Mouse (Mus musculus) intestine, postnatal 0 days (tissue): ENCODE results near the gene Gm12355. TPM values are rescaled to one million over a fixed set of nuclear protein-coding genes. Genes with fewer than 3 reads are reported as not detected.

Experiments
- ATAC-seq: fragments of 200-750 bp; cut with Nextera tagmentation; 2 replicates; pipeline ENCODE4 v1.8.0; 2017; ENCODE audit warnings: mild to moderate bottlenecking, moderate TSS enrichment, moderate library complexity
- H3K27ac ChIP-seq: fragments of 300-500 bp; sonication (generic); 2 replicates; pipeline ENCODE4 v1.5.1; 2014; ENCODE audit warnings: mild to moderate bottlenecking, low read depth, low read length, moderate library complexity
- H3K27me3 ChIP-seq: fragments of 300-500 bp; sonication (generic); replicated peaks from 2 replicates; pipeline ENCODE4 v1.6.1; 2014; ENCODE audit warnings: low read length, mixed read lengths; ENCODE audit not compliant: control insufficient read depth, insufficient read depth
- H3K36me3 ChIP-seq: fragments of 300-500 bp; sonication (generic); 2 replicates; pipeline ENCODE4 v1.6.1; 2014; ENCODE audit warnings: mild to moderate bottlenecking, moderate library complexity; ENCODE audit not compliant: control insufficient read depth, insufficient read depth
- H3K4me1 ChIP-seq: fragments of 300-500 bp; sonication (generic); replicated peaks from 2 replicates; pipeline ENCODE4 v1.6.1; 2014; ENCODE audit warnings: antibody characterized with exemption, low read length, mixed read lengths; ENCODE audit not compliant: control insufficient read depth, insufficient read depth
- H3K4me2 ChIP-seq: fragments of 300-500 bp; sonication (generic); replicated peaks from 2 replicates; pipeline ENCODE4 v1.6.1; 2014; ENCODE audit warnings: low read depth, mild to moderate bottlenecking, moderate library complexity
- H3K4me3 ChIP-seq: fragments of 300-500 bp; sonication (generic); 2 replicates; pipeline ENCODE4 v1.5.1; 2014; ENCODE audit warnings: low read depth, low read length
- H3K9ac ChIP-seq: fragments of 300-500 bp; sonication (generic); 2 replicates; pipeline ENCODE4 v1.6.1; 2014; ENCODE audit warnings: mild to moderate bottlenecking, low read depth, low read length
- H3K9me3 ChIP-seq: fragments of 300-500 bp; sonication (generic); 2 replicates; pipeline ENCODE4 v1.6.1; 2016; ENCODE audit warnings: mixed run types; ENCODE audit not compliant: control insufficient read depth
- CTCF ChIP-seq: sonication (generic); IDR thresholded peaks from 2 replicates; pipeline ENCODE4 v1.5.1; 2016; ENCODE audit warnings: low read depth, mild to moderate bottlenecking, control low read depth, antibody characterized with exemption, moderate library complexity
- WGBS: fragments of 180-500 bp; shearing (Covaris S2); extraction: QIAGEN DNeasy Blood & Tissue Kit; methylation state at CpG from one replicate; pipeline ENCODE4 v1.1.7; 2014; 5-methylcytosine and 5-hydroxymethylcytosine counted together
- polyA plus RNA-seq: library from polyadenylated mRNA; unstranded; fragments of >200 nt; fragmentation: Nextera tagmentation; extraction: Ambion mirVana; gene quantifications from 2 replicates; pipeline ENCODE4 v1.2.1, GENCODE M21; 2015

Gm12355 gene
- polyA plus RNA-seq, 1 experiment from 2014 or later = 0.56 TPM

- no peak for TF ChIP-seq CTCF
- no peaks in the 10 kb centered on the region for H3K36me3 ChIP-seq
- H3K4me1 ChIP-seq = no peaks in the 10 kb centered on the region; the same call in 1 of the 2 replicates
- WGBS = 78% methylated on average over 8 of the region's 8 CpGs
- no peaks in the 10 kb centered on the region for H3K9me3 ChIP-seq
- no peak for ATAC-seq
- H3K9ac ChIP-seq = no peak within 1 kb of the TSS
- 0 out of 2 replicates have a peak within 1 kb of the TSS, but pooled peaks have one; percentile 9 for H3K4me2 ChIP-seq
- peaks cover 11% of the 10 kb centered on the region; the same call in 1 of the 2 replicates for H3K27me3 ChIP-seq
- H3K4me3 ChIP-seq = no peak within 1 kb of the TSS
- no peak within 1 kb of the TSS for H3K27ac ChIP-seq
Observed at GRCm38 (mm10) chr11:98597991-98598390, 27.5 kb downstream of the Gm12355 start, which contains the start of gene Lrrc3c. Lrrc3c (plus strand) TSS chr11:98598291.

DNA sequence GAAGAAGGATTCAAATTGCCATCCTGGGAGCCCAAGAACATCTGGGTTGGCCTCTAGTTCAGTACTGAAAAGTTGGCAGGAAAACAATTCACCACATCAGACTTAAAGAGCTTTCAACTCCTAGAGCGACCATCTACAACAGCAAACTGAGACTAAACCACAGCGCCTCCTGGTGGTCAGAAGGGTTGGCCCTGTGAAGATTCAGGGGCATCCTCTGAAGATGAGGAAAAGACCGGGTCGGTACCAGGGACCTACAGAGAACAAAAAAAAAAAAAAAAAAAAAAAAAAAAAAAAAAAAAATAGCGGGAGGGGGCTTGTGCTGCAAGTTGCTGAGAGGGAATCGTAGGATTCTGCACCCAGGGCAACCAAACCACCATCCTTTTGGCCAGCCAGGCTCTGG lies 28.1 kb downstream of the Gm12355 start:
- no peak overlapping the region for H3K27ac ChIP-seq

DNA sequence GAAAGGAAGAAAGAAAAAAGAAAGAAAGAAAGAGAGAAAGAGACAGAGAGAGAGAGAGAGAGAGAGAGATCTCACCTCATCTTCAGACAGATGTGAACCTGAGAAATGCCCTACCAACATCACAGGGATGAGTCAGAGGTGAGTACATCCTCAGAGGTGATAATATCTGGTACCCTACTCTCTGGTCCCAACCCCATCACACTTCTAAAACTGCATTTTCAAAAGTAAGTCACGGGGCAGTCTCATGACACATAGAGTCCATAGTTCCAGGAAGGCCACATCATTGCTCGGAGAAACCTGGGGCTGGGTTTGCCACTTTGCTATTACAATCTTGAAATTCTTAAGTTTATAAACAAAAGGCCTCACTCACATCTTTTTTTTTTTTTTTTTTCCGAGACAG lies 29.5 kb downstream of the Gm12355 start:
- H3K9me3 ChIP-seq = no peaks in the 10 kb centered on the region
- H3K27ac ChIP-seq = no peak overlapping the region
- no peak for TF ChIP-seq CTCF
- H3K36me3 ChIP-seq = no peaks in the 10 kb centered on the region
- H3K9ac ChIP-seq = no peak overlapping the region
- no peaks in the 10 kb centered on the region for H3K4me1 ChIP-seq
- H3K4me3 ChIP-seq = no peak overlapping the region
- peaks cover 11% of the 10 kb centered on the region; the same call in 1 of the 2 replicates for H3K27me3 ChIP-seq
- WGBS = 61% methylated on average over 3 of the region's 3 CpGs
- no peak overlapping the region for H3K4me2 ChIP-seq
- ATAC-seq = no peak

More for the DNA sequence above, 28.1 kb downstream of the Gm12355 start:
- no peaks in the 10 kb centered on the region for H3K36me3 ChIP-seq
- H3K4me2 ChIP-seq = no peak overlapping the region
- peaks cover 11% of the 10 kb centered on the region; the same call in 1 of the 2 replicates for H3K27me3 ChIP-seq
- peak; percentile 84 for TF ChIP-seq CTCF
- no peak overlapping the region for H3K4me3 ChIP-seq
- no peak; the same call in 1 of the 2 replicates for ATAC-seq
- 35% methylated on average over 6 of the region's 6 CpGs for WGBS
- no peak overlapping the region for H3K9ac ChIP-seq
- H3K4me1 ChIP-seq = no peaks in the 10 kb centered on the region; the same call in 1 of the 2 replicates
- H3K9me3 ChIP-seq = no peaks in the 10 kb centered on the region

GRCm38 (mm10) chr11:98595473-98595872 lies 30.0 kb downstream of the Gm12355 start:
- no peak overlapping the region for H3K27ac ChIP-seq
- ATAC-seq = no peak
- H3K36me3 ChIP-seq = no peaks in the 10 kb centered on the region
- H3K27me3 ChIP-seq = peaks cover 11% of the 10 kb centered on the region; the same call in 1 of the 2 replicates
- H3K9ac ChIP-seq = no peak overlapping the region
- WGBS = 79% methylated on average over 10 of the region's 10 CpGs
- no peak for TF ChIP-seq CTCF
- H3K4me1 ChIP-seq = no peaks in the 10 kb centered on the region
- no peaks in the 10 kb centered on the region for H3K9me3 ChIP-seq
- no peak overlapping the region for H3K4me2 ChIP-seq
- H3K4me3 ChIP-seq = no peak overlapping the region

GRCm38 (mm10) chr11:98595021-98595420 lies 30.4 kb downstream of the Gm12355 start:
- WGBS = 72% methylated on average over 6 of the region's 6 CpGs
- H3K27ac ChIP-seq = no peak overlapping the region
- ATAC-seq = no peak
- no peak for TF ChIP-seq CTCF
- no peak overlapping the region for H3K4me2 ChIP-seq
- no peak overlapping the region for H3K4me3 ChIP-seq
- no peaks in the 10 kb centered on the region for H3K9me3 ChIP-seq
- H3K36me3 ChIP-seq = no peaks in the 10 kb centered on the region
- no peaks in the 10 kb centered on the region for H3K4me1 ChIP-seq
- H3K9ac ChIP-seq = no peak overlapping the region
- H3K27me3 ChIP-seq = peaks cover 11% of the 10 kb centered on the region; the same call in 1 of the 2 replicates

DNA sequence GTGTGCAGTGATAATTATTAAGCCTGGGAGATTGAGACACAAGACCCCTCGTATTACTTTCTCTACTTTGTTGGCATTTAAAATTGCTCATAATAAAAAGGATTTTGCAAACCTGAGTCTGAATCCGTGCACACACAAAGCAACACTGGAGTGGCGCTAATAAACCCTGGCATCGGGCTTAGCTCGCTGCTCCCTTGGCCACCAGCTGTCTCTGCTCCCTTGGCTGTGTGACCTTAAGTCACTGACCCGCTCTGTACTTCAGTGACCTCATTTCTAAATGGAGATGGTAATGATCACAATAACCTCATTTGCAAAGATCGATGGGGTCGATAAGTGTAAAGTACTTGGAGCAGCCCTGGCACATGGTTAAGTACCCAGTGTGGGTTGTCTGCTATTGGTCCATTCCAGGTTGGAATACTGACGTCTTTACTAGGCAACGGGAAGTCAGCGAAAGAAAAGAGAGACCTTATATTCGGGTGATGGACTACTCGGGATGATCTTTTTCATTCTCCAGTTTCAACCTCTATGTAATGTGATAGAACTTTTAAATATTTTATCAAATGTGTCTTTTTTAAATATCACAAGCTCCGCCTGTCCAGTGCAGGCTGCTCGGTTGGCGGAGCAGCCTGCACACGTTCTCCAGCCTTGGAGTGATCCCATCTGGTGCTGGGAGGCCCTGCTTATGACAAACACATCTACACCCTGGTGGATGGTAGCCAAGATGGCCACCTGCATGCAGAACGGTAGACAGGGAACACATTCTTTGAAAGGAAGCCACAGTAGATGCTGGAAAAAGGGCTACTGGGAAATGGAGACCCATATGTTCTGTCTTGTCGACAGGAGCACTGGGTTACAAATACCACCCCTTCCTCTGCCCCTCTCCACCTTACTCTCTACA lies 34.7 kb downstream of the Gm12355 start:
- no peak overlapping the region for H3K27ac ChIP-seq
- H3K36me3 ChIP-seq = no peaks in the 10 kb centered on the region
- H3K9ac ChIP-seq = no peak overlapping the region
- H3K4me1 ChIP-seq = no peaks in the 10 kb centered on the region
- no peak for ATAC-seq
- H3K27me3 ChIP-seq = no peaks in the 10 kb centered on the region
- H3K4me3 ChIP-seq = no peak overlapping the region
- no peaks in the 10 kb centered on the region for H3K9me3 ChIP-seq
- no peak for TF ChIP-seq CTCF
- 63% methylated on average over 19 of the region's 19 CpGs for WGBS
- H3K4me2 ChIP-seq = no peak overlapping the region
